In the genomic region with DNA sequence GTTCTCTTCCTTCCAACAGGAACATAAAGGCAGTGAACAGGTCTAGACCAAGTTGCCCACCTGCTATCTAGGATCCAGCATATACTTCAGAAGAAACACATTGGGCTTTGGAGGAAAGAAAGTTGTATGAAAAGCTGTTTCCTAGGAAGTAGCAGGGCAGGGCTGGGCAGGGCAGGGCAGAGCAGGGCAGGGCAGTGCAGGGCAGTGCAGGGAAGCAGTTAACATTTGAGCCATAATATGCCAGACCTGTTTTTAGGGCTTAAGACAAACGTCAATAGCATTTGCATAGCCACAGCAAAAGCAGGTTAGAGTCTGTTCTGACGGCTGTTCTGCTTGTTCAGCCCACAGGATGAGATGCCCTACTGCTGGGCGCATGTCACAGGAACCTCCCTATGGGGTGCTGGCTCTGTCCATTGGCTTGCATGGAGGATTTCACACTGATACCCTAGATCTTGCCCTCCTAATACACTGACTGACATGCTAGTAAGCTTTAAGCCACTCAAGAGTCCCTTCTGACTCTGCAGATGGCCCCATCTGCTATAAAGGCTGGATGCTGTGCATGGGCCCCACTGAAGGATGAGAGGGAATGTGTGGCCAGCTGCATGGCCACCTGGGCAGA, we compare ENCODE assay signal across 24 mouse cellular contexts. TPM values are rescaled to one million over a fixed set of nuclear protein-coding genes. Genes with fewer than 3 reads are reported as not detected.
A peak's percentile ranks its signal among the peaks of the same experiment; 100 is the strongest.
DNase-seq lines count a peak whose midpoint lies in the region; ATAC-seq and TF ChIP-seq lines count a peak whose summit lies in the region.
"Had no signal": no experiment of that assay in that cellular context is flagged by ENCODE, and none has a peak within 500 bp of the region (broad histone marks: within the 10 kb centered on the region; RNA-seq: fewer than 3 reads in every experiment).

No protein-coding gene starts in this region.

- no peaks in the 10 kb centered on the region for H3K9me3 ChIP-seq in heart, embryonic 14.5 days (ENCODE audit: control insufficient read depth, low read length)
- no peaks in the 10 kb centered on the region for H3K9me3 ChIP-seq in lung, embryonic 15.5 days
- H3K9me3 ChIP-seq in stomach, postnatal 0 days (ENCODE audit: control insufficient read depth, low read length): no peaks in the 10 kb centered on the region
- H3K9me3 ChIP-seq: hindbrain, embryonic 10.5 days; hindbrain, embryonic 15.5 days; limb, embryonic 13.5 days; megakaryocyte, embryonic 14.5 days; midbrain, embryonic 12.5 days; neural tube, embryonic 12.5 days had no signal

- 54% methylated on average over 3 of the region's 3 CpGs for whole genome bisulfite sequencing in heart, embryonic 14.5 days
- WGBS in lung, embryonic 15.5 days: 46% methylated on average over 3 of the region's 3 CpGs
- 51% methylated on average over 3 of the region's 3 CpGs for WGBS in stomach, postnatal 0 days

- TF ChIP-seq CTCF in gastrocnemius, adult 2 months (IDR thresholded peaks at IDR 0.05): no peak
- no peak for TF ChIP-seq CTCF in stomach, postnatal 0 days (IDR thresholded peaks at IDR 0.05; ENCODE audit: low read depth)

- peak overlapping the region; percentile 31; the same call in 1 of the 2 replicates for H3K27ac ChIP-seq in gastrocnemius, adult 2 months
- H3K27ac ChIP-seq in heart, embryonic 14.5 days (replicated peaks in 1 of 2; ENCODE audit: control insufficient read depth in 1 of 2, insufficient read depth in 1 of 2, low read depth in 2 of 2, low read length in 2 of 2): peak overlapping the region; percentile 40 to 82
- H3K27ac ChIP-seq in lung, embryonic 15.5 days: 0 out of 2 replicates have a peak overlapping the region, but pooled peaks have one; percentile 3
- H3K27ac ChIP-seq in stomach, postnatal 0 days (replicated peaks): no peak overlapping the region
- H3K27ac ChIP-seq: hindbrain, embryonic 10.5 days; hindbrain, embryonic 15.5 days; limb, embryonic 13.5 days; midbrain, embryonic 12.5 days; neural tube, embryonic 12.5 days had no signal

- intact Hi-C loops in gastrocnemius, adult 2 months (cut with DNase I): no loop called here

- peaks cover 58 to 86% of the 10 kb centered on the region in 2 experiments for H3K4me1 ChIP-seq in heart, embryonic 14.5 days (ENCODE audit: control insufficient read depth in 2 of 2, insufficient read depth in 2 of 2, low read length in 2 of 2)
- H3K4me1 ChIP-seq in lung, embryonic 15.5 days: peaks cover 42% of the 10 kb centered on the region
- H3K4me1 ChIP-seq in stomach, postnatal 0 days (replicated peaks; ENCODE audit: control insufficient read depth, insufficient read depth): peaks cover 5% of the 10 kb centered on the region; the same call in 1 of the 2 replicates
- H3K4me1 ChIP-seq: hindbrain, embryonic 15.5 days; midbrain, embryonic 12.5 days had no signal

- no peak for TF ChIP-seq EP300 in stomach, postnatal 0 days (optimal IDR thresholded peaks at IDR 0.05)

- no peak for DNase-seq in gastrocnemius, adult 2 months
- no peak for DNase-seq in gastrocnemius, postnatal 4 days (ENCODE audit: low spot score in 2 of 2)
- DNase-seq in heart, postnatal 4 days: no peak
- no peak for DNase-seq in lung, postnatal 10 days
- peak; percentile 52 for DNase-seq in stomach, postnatal 0 days (ENCODE audit: low spot score)
- DNase-seq: adrenal gland, postnatal 25 days; cerebellum, adult 9-10 months; kidney, adult 11 months; kidney, postnatal 25 days; lung, postnatal 4 days; thymus, postnatal 14 days had no signal

- peaks cover 62% of the 10 kb centered on the region for H3K36me3 ChIP-seq in heart, embryonic 14.5 days (ENCODE audit: control insufficient read depth, insufficient read depth, low read length)
- H3K36me3 ChIP-seq in lung, embryonic 15.5 days: no peaks in the 10 kb centered on the region
- no peaks in the 10 kb centered on the region for H3K36me3 ChIP-seq in stomach, postnatal 0 days (ENCODE audit: control insufficient read depth, insufficient read depth, low read length)
- H3K36me3 ChIP-seq: hindbrain, embryonic 10.5 days; hindbrain, embryonic 15.5 days; limb, embryonic 13.5 days; midbrain, embryonic 12.5 days; neural tube, embryonic 12.5 days had no signal

- H3K4me2 ChIP-seq in heart, embryonic 14.5 days (ENCODE audit: low read length): no peak overlapping the region
- no peak overlapping the region for H3K4me2 ChIP-seq in lung, embryonic 15.5 days
- no peak overlapping the region for H3K4me2 ChIP-seq in stomach, postnatal 0 days (replicated peaks; ENCODE audit: low read depth)
- H3K4me2 ChIP-seq: hindbrain, embryonic 15.5 days; limb, embryonic 13.5 days; liver, embryonic 11.5 days; midbrain, embryonic 12.5 days; neural tube, embryonic 12.5 days had no signal

- no peak for ATAC-seq in heart, embryonic 14.5 days (ENCODE audit: insufficient number of reproducible peaks, insufficient read depth, low FRiP score, low read depth)
- ATAC-seq in lung, embryonic 15.5 days (ENCODE audit: borderline replicate concordance, extremely low read depth, low FRiP score, low TSS enrichment): no peak
- ATAC-seq in stomach, postnatal 0 days (ENCODE audit: low FRiP score, low TSS enrichment): peak; percentile 53
- ATAC-seq: forebrain, embryonic 16.5 days; inflammation-experienced regulatory T-cells, adult 6 months had no signal

- H3K27me3 ChIP-seq in heart, embryonic 14.5 days (ENCODE audit: control insufficient read depth, insufficient read depth, low read length): no peaks in the 10 kb centered on the region
- H3K27me3 ChIP-seq in lung, embryonic 15.5 days: no peaks in the 10 kb centered on the region
- H3K27me3 ChIP-seq in stomach, postnatal 0 days (ENCODE audit: control insufficient read depth, insufficient read depth, low read length): no peaks in the 10 kb centered on the region
- H3K27me3 ChIP-seq: hindbrain, embryonic 15.5 days; limb, embryonic 13.5 days; neural tube, embryonic 12.5 days had no signal

- peak overlapping the region; percentile 42; the same call in 1 of the 2 replicates for H3K9ac ChIP-seq in heart, embryonic 14.5 days (ENCODE audit: low read length)
- no peak overlapping the region for H3K9ac ChIP-seq in lung, embryonic 15.5 days
- H3K9ac ChIP-seq in stomach, postnatal 0 days (ENCODE audit: low read length): no peak overlapping the region
- H3K9ac ChIP-seq: hindbrain, embryonic 15.5 days; limb, embryonic 13.5 days; midbrain, embryonic 12.5 days; neural tube, embryonic 12.5 days had no signal

- H3K4me3 ChIP-seq in gastrocnemius, adult 2 months: no peak overlapping the region
- H3K4me3 ChIP-seq in heart, embryonic 14.5 days (ENCODE audit: control insufficient read depth in 1 of 2, insufficient read depth in 1 of 2, low read depth in 1 of 2, low read length in 2 of 2): no peak overlapping the region
- H3K4me3 ChIP-seq in lung, embryonic 15.5 days: no peak overlapping the region
- no peak overlapping the region for H3K4me3 ChIP-seq in stomach, postnatal 0 days (ENCODE audit: low read depth, low read length)
- H3K4me3 ChIP-seq: erythroblast, embryonic 14.5 days; hindbrain, embryonic 10.5 days; hindbrain, embryonic 15.5 days; limb, embryonic 13.5 days; megakaryocyte, embryonic 14.5 days; midbrain, embryonic 12.5 days; myocyte; neural tube, embryonic 12.5 days had no signal

RNA-seq across cellular contexts. Expression of a gene that starts 29.7 kb away (rescaled TPM):
- 100 to 1,000 TPM; 124 to 136 TPM for total RNA-seq in gastrocnemius, adult 2 months (2021)
- 10 to 100 TPM; 18.5 to 20.7 TPM for total RNA-seq in gastrocnemius, postnatal 4 days (2021)
- 140 and 146 TPM in 2 replicates for polyA plus RNA-seq in heart, embryonic 14.5 days (2014; fragmentation: Nextera tagmentation; extraction: Ambion mirVana)
- total RNA-seq in heart, postnatal 4 days (2021): 100 to 1,000 TPM; 281 to 298 TPM
- 20.7 and 22.8 TPM in 2 replicates for polyA plus RNA-seq in lung, embryonic 15.5 days (2015; fragmentation: Nextera tagmentation; extraction: Ambion mirVana)
- polyA plus RNA-seq in stomach, postnatal 0 days (2015; fragmentation: Nextera tagmentation; extraction: Ambion mirVana): 8.4 and 8.8 TPM in 2 replicates
- polyA plus RNA-seq: erythroblast, embryonic 14.5 days had no signal

Comparison
In these comparisons a context has a peak if more than half of its experiments do, and no peak if none do; other contexts are left out.
1. RNA of a gene that starts 29.7 kb away (total RNA-seq): 281 to 298 TPM in heart, postnatal 4 days and 124 to 136 TPM in gastrocnemius, adult 2 months; 18.5 to 20.7 TPM in gastrocnemius, postnatal 4 days; every median in the first group is over 4 times any median in the second.